Mouse (Mus musculus): ENCODE results near the gene Fem1a.

DNA sequence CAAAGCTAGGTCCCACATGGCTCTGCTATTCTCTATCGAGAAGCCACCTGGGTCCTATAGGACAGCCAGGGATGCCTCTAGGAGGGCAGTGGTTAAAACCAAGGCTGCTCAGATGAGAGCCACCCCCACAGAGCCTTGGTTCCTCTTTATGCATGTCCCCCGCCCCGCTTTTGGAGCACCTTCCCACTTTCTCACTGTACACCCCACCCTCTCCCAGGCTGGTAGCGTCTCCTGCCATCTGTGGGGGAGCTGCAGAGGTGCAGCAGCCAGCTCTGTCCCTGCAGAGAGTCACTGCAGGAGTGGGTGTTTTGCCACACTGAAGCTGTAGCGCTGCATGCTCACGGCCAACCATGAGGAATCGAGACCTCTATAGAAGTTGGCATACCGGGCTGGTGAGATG lies 26.7 kb downstream of the Fem1a start:
- TF ChIP-seq GATA1 (IDR thresholded peaks at IDR 0.05; ENCODE audit: borderline replicate concordance, low read length) (no peak), FLI1 (IDR thresholded peaks at IDR 0.05; ENCODE audit: low read length) (no peak)
